Mouse (Mus musculus) liver, adult 2 months (tissue): Measurements from ENCODE around the gene Tbx10.

ENCODE experiments used
- CTCF ChIP-seq: fragments of 200-500 bp; IDR thresholded peaks from 2 replicates; pipeline ENCODE4 v1.5.1; 2011; ENCODE audit warnings: low read depth, low read length, control low read depth
- POLR2A ChIP-seq: fragments of 200-500 bp; IDR thresholded peaks from 2 replicates; pipeline ENCODE4 v1.6.1; 2011; ENCODE audit warnings: low read length, control low read depth; ENCODE audit not compliant: insufficient read depth; ENCODE audit errors: extremely low read depth

DNA sequence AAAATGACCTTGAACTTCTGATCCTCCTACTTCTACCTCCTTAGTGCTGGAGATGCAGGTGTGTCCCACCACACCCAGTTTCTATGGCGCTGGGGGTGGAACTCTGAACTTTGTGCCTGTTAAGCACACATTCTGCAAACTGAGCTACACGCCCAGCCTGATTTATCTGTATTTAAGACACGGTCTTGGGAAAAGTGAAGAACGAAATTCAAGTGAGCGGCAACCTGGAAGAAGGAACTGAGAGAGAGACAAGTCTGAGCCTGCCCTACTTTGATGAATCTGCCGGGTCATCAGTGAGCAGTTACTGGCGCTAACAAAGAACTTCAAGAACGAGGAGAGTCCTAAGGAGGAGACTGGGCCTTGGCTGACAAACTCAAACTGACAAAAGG is 54.3 kb downstream of the Tbx10 start:
- TF ChIP-seq POLR2A (no peak), CTCF (no peak)
